Mouse (Mus musculus) layer of hippocampus, adult 2 months (tissue): Measurements from ENCODE around the gene Crygd. TPM values are rescaled to one million over a fixed set of nuclear protein-coding genes. Genes with fewer than 3 reads are reported as not detected.
"Not testable (repeated sequence)": the region's sequence is repeated elsewhere in the genome, so short reads cannot be mapped to it uniquely, and the experiment has no call there.

Experiments
- DNase-seq, 2 experiments: peaks; one replicate each; pipeline ENCODE4 v3.0.0; 2022; ENCODE audit warnings: low spot score in 2 of 2
- H3K27ac ChIP-seq: fragments of 200-600 bp; 2 replicates; pipeline ENCODE4 v1.8.1; 2022
- H3K4me3 ChIP-seq: fragments of 200-600 bp; 2 replicates; pipeline ENCODE4 v1.8.1; 2022; ENCODE audit warnings: mild to moderate bottlenecking
- CTCF ChIP-seq: fragments of 200-600 bp; conservative IDR thresholded peaks from 2 replicates; pipeline ENCODE4 v1.8.1; 2022; ENCODE audit warnings: antibody characterized with exemption, mild to moderate bottlenecking, moderate library complexity
- total RNA-seq, 2 experiments: library from RNA; stranded (reverse); gene quantifications; 2 replicates each; pipeline ENCODE4 v1.2.3; 2021

The Crygd gene
- total RNA-seq, 2 experiments from 2014 or later = not detected

GRCm38 (mm10) chr1:65075607-65076006 lies 12.4 kb upstream of the Crygd start:
- no peak overlapping the region for H3K4me3 ChIP-seq
- DNase-seq = no peak
- TF ChIP-seq CTCF = peak; percentile 74
- H3K27ac ChIP-seq = no peak overlapping the region

- Histone ChIP-seq H3K4me3 (no peak within 1 kb of the TSS), H3K27ac (no peak within 1 kb of the TSS)
- no peak for DNase-seq
- no peak for TF ChIP-seq CTCF
Observed at GRCm38 (mm10) chr1:65073589-65073988, 10.3 kb upstream of the Crygd start, which contains the start of gene Crygc. Crygc (minus strand) TSS chr1:65073689.

GRCm38 (mm10) chr1:65067842-65068241 lies 4.6 kb upstream of the Crygd start:
- no peak overlapping the region for H3K4me3 ChIP-seq
- DNase-seq = no peak
- no peak overlapping the region for H3K27ac ChIP-seq
- TF ChIP-seq CTCF = no peak

GRCm38 (mm10) chr1:65064201-65064600 lies 949 bp upstream of the Crygd start:
- H3K4me3 ChIP-seq = no peak overlapping the region
- no peak for DNase-seq
- no peak overlapping the region for H3K27ac ChIP-seq
- no peak for TF ChIP-seq CTCF

GRCm38 (mm10) chr1:65052140-65052539 lies 11.1 kb downstream of the Crygd start:
- no peak for DNase-seq
- no peak overlapping the region for H3K27ac ChIP-seq
- no peak for TF ChIP-seq CTCF
- H3K4me3 ChIP-seq = no peak overlapping the region

GRCm38 (mm10) chr1:65051696-65052095 lies 11.6 kb downstream of the Crygd start:
- H3K27ac ChIP-seq = no peak overlapping the region
- H3K4me3 ChIP-seq = no peak overlapping the region
- no peak for DNase-seq
- TF ChIP-seq CTCF = no peak

GRCm38 (mm10) chr1:65050952-65051351 lies 12.3 kb downstream of the Crygd start, which contains the start of gene Cryge:
Cryge (minus strand) TSS chr1:65051149.
- not testable (repeated sequence) for H3K4me3 ChIP-seq, DNase-seq, H3K27ac ChIP-seq

- H3K4me3 ChIP-seq = no peak overlapping the region
- DNase-seq = peak; percentile 23 to 38
- TF ChIP-seq CTCF = no peak
- no peak overlapping the region for H3K27ac ChIP-seq
Observed at GRCm38 (mm10) chr1:65048781-65049180, 14.5 kb downstream of the Crygd start.

GRCm38 (mm10) chr1:65046401-65047109 lies 16.7 kb downstream of the Crygd start:
- peak; percentile 18 to 44 for DNase-seq
- Histone ChIP-seq H3K27ac (no peak overlapping the region), H3K4me3 (no peak overlapping the region; the same call in 1 of the 2 replicates)
- TF ChIP-seq CTCF = peak; percentile 87

- no peak for TF ChIP-seq CTCF
- no peak overlapping the region for H3K4me3 ChIP-seq
- DNase-seq = no peak
Observed at GRCm38 (mm10) chr1:65043433-65043832, 19.8 kb downstream of the Crygd start.

GRCm38 (mm10) chr1:65041837-65042236 lies 21.4 kb downstream of the Crygd start:
- H3K27ac ChIP-seq = no peak overlapping the region
- no peak for DNase-seq
- no peak overlapping the region for H3K4me3 ChIP-seq
- TF ChIP-seq CTCF = no peak

More at GRCm38 (mm10) chr1:65043433-65043832, 19.8 kb downstream of the Crygd start:
- H3K27ac ChIP-seq = no peak overlapping the region

GRCm38 (mm10) chr1:65040806-65041205 lies 22.4 kb downstream of the Crygd start:
- Histone ChIP-seq H3K4me3 (no peak overlapping the region), H3K27ac (no peak overlapping the region)
- DNase-seq = no peak
- TF ChIP-seq CTCF = no peak

- no peak for TF ChIP-seq CTCF
- Histone ChIP-seq H3K27ac (no peak overlapping the region), H3K4me3 (no peak overlapping the region)
- DNase-seq = no peak
Observed at GRCm38 (mm10) chr1:65039679-65040078, 23.6 kb downstream of the Crygd start.

- TF ChIP-seq CTCF = no peak
- no peak for DNase-seq
- no peak overlapping the region for H3K27ac ChIP-seq
- H3K4me3 ChIP-seq = no peak overlapping the region
Observed at GRCm38 (mm10) chr1:65037542-65037941, 25.7 kb downstream of the Crygd start.

GRCm38 (mm10) chr1:65035513-65035912 lies 27.7 kb downstream of the Crygd start:
- no peak for TF ChIP-seq CTCF
- Histone ChIP-seq H3K27ac (no peak overlapping the region), H3K4me3 (no peak overlapping the region)
- DNase-seq = no peak
